Mouse (Mus musculus): ENCODE measurements around the gene Vangl2. TPM values are rescaled to one million over a fixed set of nuclear protein-coding genes. Genes with fewer than 3 reads are reported as not detected.

Gene Vangl2
- polyA plus RNA-seq, 1 experiment, result 13.4 TPM

- DNase-seq (ENCODE audit: extremely low spot score in 1 of 2, low spot score in 1 of 2), result no peak
These were observed 18.8 kb downstream of the Vangl2 start for GRCm38 (mm10) chr1:172009406-172009805.

- no peak for DNase-seq (ENCODE audit: extremely low spot score in 1 of 2, low spot score in 1 of 2)
These were observed 19.9 kb downstream of the Vangl2 start for GRCm38 (mm10) chr1:172008351-172008750.

GRCm38 (mm10) chr1:172007761-172008160 is 20.5 kb downstream of the Vangl2 start:
- no peak for DNase-seq (ENCODE audit: extremely low spot score in 1 of 2, low spot score in 1 of 2)

- DNase-seq (ENCODE audit: extremely low spot score in 1 of 2, low spot score in 1 of 2), result no peak
These were observed 26.6 kb downstream of the Vangl2 start for GRCm38 (mm10) chr1:172001665-172002064.

- peak in 1 of 2 experiments; percentile 83 for DNase-seq (ENCODE audit: extremely low spot score in 1 of 2, low spot score in 1 of 2)
These were observed 27.6 kb downstream of the Vangl2 start for GRCm38 (mm10) chr1:172000641-172001040.

GRCm38 (mm10) chr1:171998820-171999597 is 29.2 kb downstream of the Vangl2 start:
- DNase-seq (ENCODE audit: extremely low spot score in 1 of 2, low spot score in 1 of 2), result no peak

GRCm38 (mm10) chr1:171996701-171997100 is 31.5 kb downstream of the Vangl2 start:
- DNase-seq (ENCODE audit: extremely low spot score in 1 of 2, low spot score in 1 of 2), result no peak

- no peak for DNase-seq (ENCODE audit: extremely low spot score in 1 of 2, low spot score in 1 of 2)
These were observed 33.1 kb downstream of the Vangl2 start for GRCm38 (mm10) chr1:171994918-171995715.

- DNase-seq (ENCODE audit: extremely low spot score in 1 of 2, low spot score in 1 of 2), result no peak
These were observed 33.7 kb downstream of the Vangl2 start for GRCm38 (mm10) chr1:171994501-171994900.

- DNase-seq (ENCODE audit: extremely low spot score in 1 of 2, low spot score in 1 of 2), result no peak
These were observed 35.2 kb downstream of the Vangl2 start for GRCm38 (mm10) chr1:171992901-171993530.

GRCm38 (mm10) chr1:171991883-171992282 is 36.4 kb downstream of the Vangl2 start:
- DNase-seq (ENCODE audit: extremely low spot score in 1 of 2, low spot score in 1 of 2), result no peak

GRCm38 (mm10) chr1:171984121-171984520 is 44.1 kb downstream of the Vangl2 start:
- no peak for DNase-seq (ENCODE audit: extremely low spot score in 1 of 2, low spot score in 1 of 2)

- no peak for DNase-seq (ENCODE audit: extremely low spot score in 1 of 2, low spot score in 1 of 2)
These were observed 44.8 kb downstream of the Vangl2 start for GRCm38 (mm10) chr1:171983372-171984001.

- no peak for DNase-seq (ENCODE audit: extremely low spot score in 1 of 2, low spot score in 1 of 2)
These were observed 45.5 kb downstream of the Vangl2 start for GRCm38 (mm10) chr1:171982740-171983139.

- no peak for DNase-seq (ENCODE audit: extremely low spot score in 1 of 2, low spot score in 1 of 2)
These were observed 46.1 kb downstream of the Vangl2 start for GRCm38 (mm10) chr1:171982170-171982569.

- DNase-seq (ENCODE audit: extremely low spot score in 1 of 2, low spot score in 1 of 2), result peak in 1 of 2 experiments; percentile 34
These were observed 48.1 kb downstream of the Vangl2 start for GRCm38 (mm10) chr1:171979969-171980730.

- DNase-seq (ENCODE audit: extremely low spot score in 1 of 2, low spot score in 1 of 2), result no peak
These were observed 50.4 kb downstream of the Vangl2 start for GRCm38 (mm10) chr1:171977891-171978290.

GRCm38 (mm10) chr1:171976826-171977539 is 51.3 kb downstream of the Vangl2 start:
- DNase-seq (ENCODE audit: extremely low spot score in 1 of 2, low spot score in 1 of 2), result no peak

- no peak for DNase-seq (ENCODE audit: extremely low spot score in 1 of 2, low spot score in 1 of 2)
These were observed 52.4 kb downstream of the Vangl2 start for GRCm38 (mm10) chr1:171975831-171976230.
